Mouse (Mus musculus) gastrocnemius, adult 18-20 months (tissue): Measurements from ENCODE around the gene Dnmbp. TPM values are rescaled to one million over a fixed set of nuclear protein-coding genes. Genes with fewer than 3 reads are reported as not detected.

Experiments
- DNase-seq: peaks from one replicate; pipeline ENCODE4 v3.0.0; 2021; ENCODE audit warnings: low spot score
- total RNA-seq, 2 experiments: library from RNA; stranded (reverse); gene quantifications; 2 replicates each; pipeline ENCODE4 v1.2.3; 2021

The Dnmbp gene
- total RNA-seq, 2 experiments from 2014 or later: 12.0 TPM

GRCm38 (mm10) chr19:43809331-43809730 is 130.7 kb downstream of the Dnmbp start:
- no peak for DNase-seq

DNA sequence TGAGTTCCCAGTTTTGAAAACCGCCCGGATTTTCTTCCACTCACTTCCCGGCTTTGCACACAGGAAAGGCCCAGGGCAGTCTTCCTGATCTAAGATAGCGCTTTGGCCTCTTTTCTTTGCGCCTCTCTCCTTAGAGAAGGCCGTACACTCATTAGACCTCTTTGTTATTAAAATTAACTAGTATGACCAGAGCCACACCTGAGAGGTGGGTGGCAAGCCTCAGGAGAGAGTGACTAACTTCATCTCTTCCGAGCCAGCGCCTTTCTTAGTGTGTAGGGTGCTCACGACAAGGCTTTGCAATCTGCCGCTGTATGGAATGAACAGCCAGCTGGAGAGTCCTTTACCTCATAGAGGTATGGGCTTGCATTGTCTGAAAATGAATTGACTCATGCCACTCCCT is 136.1 kb downstream of the Dnmbp start:
- no peak for DNase-seq

- DNase-seq: no peak
Measured at GRCm38 (mm10) chr19:43801427-43802051, 138.5 kb downstream of the Dnmbp start.

GRCm38 (mm10) chr19:43797216-43797615 is 142.8 kb downstream of the Dnmbp start:
- no peak for DNase-seq

Other genes with a start within 250 kb of the Dnmbp start
- gene Cutc, start 187.2 kb downstream of the Dnmbp start, total RNA-seq: 10 to 100 TPM; 17.8 to 18.1 TPM
- gene Cox15, start 187.2 kb downstream of the Dnmbp start, total RNA-seq: 10 to 100 TPM; 13.0 to 16.6 TPM
- under 1 TPM; 0.07 to 0.16 TPM for gene Abcc2, start 158.0 kb downstream of the Dnmbp start, total RNA-seq
- gene Cpn1, start 46.4 kb upstream of the Dnmbp start, total RNA-seq: under 1 TPM; 0.25 to 0.90 TPM
- under 1 TPM in 1 of 2 experiments, not detected in 1; 0.14 TPM for gene Cyp2c23, start 89.0 kb upstream of the Dnmbp start, total RNA-seq
- 1 to 10 TPM; 5.8 to 6.1 TPM for gene Erlin1, start 129.6 kb upstream of the Dnmbp start, total RNA-seq
- 10 to 100 TPM; 12.0 to 16.3 TPM for gene Chuk, start 167.3 kb upstream of the Dnmbp start, total RNA-seq
- 1 to 10 TPM; 5.1 to 7.4 TPM for gene Cwf19l1, start 195.7 kb upstream of the Dnmbp start, total RNA-seq
- 10 to 100 TPM; 10.5 to 15.4 TPM for gene Bloc1s2, start 206.3 kb upstream of the Dnmbp start, total RNA-seq